Mouse (Mus musculus) small intestine, adult 2 months (tissue): ENCODE results near the gene Tfeb. TPM values are rescaled to one million over a fixed set of nuclear protein-coding genes. Genes with fewer than 3 reads are reported as not detected.

Experiments used
- H3K27ac ChIP-seq: fragments of 200-500 bp; 2 replicates; pipeline ENCODE4 v1.5.1; 2012; ENCODE audit warnings: low read depth, low read length, control low read depth, inconsistent platforms; ENCODE audit not compliant: insufficient read depth
- H3K27me3 ChIP-seq: fragments of 200-500 bp; 2 replicates; pipeline ENCODE4 v1.6.1; 2012; ENCODE audit warnings: mild to moderate bottlenecking, moderate library complexity, low read length, inconsistent platforms; ENCODE audit not compliant: control insufficient read depth, insufficient read depth
- H3K36me3 ChIP-seq: fragments of 200-500 bp; 2 replicates; pipeline ENCODE4 v1.6.1; 2012; ENCODE audit warnings: mild to moderate bottlenecking, low read length, control low read depth, inconsistent platforms; ENCODE audit not compliant: control insufficient read depth, insufficient read depth
- H3K4me1 ChIP-seq: fragments of 200-500 bp; 2 replicates; pipeline ENCODE4 v1.6.1; 2012; ENCODE audit warnings: low read length, inconsistent platforms, mixed read lengths; ENCODE audit not compliant: control insufficient read depth, insufficient read depth, insufficient read length
- H3K4me3 ChIP-seq: fragments of 200-500 bp; 2 replicates; pipeline ENCODE4 v1.5.1; 2012; ENCODE audit warnings: low read depth, mild to moderate bottlenecking, control low read depth, inconsistent platforms, low read length, moderate library complexity
- CTCF ChIP-seq: fragments of 200-500 bp; IDR thresholded peaks from 2 replicates; pipeline ENCODE4 v1.5.1; 2012; ENCODE audit warnings: low read depth, mild to moderate bottlenecking, control low read depth, inconsistent platforms, low read length, moderate library complexity, mixed read lengths; ENCODE audit not compliant: insufficient replicate concordance, insufficient read length; ENCODE audit errors: extremely low read depth
- POLR2A ChIP-seq: fragments of 200-500 bp; IDR thresholded peaks from 2 replicates; pipeline ENCODE4 v1.6.1; 2012; ENCODE audit warnings: low read depth, mild to moderate bottlenecking, control low read depth, inconsistent platforms, low read length, moderate library complexity
- WGBS: fragments of 180-500 bp; shearing (Covaris S2); methylation state at CpG from one replicate; pipeline ENCODE4 v1.1.7; 2018; 5-methylcytosine and 5-hydroxymethylcytosine counted together
- polyA plus RNA-seq: library from polyadenylated mRNA; depleted of rRNA; stranded (reverse); fragments of >200 nt; gene quantifications from 2 replicates; pipeline ENCODE4 v1.2.3, GENCODE M21; 2012

Gene Tfeb
- polyA plus RNA-seq, 1 experiment = 60.3 TPM

GRCm38 (mm10) chr17:47702548-47703345 is 34.1 kb upstream of the Tfeb start:
- Histone ChIP-seq H3K27me3 (no peaks in the 10 kb centered on the region), H3K36me3 (peaks cover 4% of the 10 kb centered on the region; the same call in 1 of the 2 replicates), H3K4me3 (no peak overlapping the region), H3K27ac (no peak overlapping the region), H3K4me1 (peaks cover 1% of the 10 kb centered on the region; the same call in 1 of the 2 replicates)
- TF ChIP-seq CTCF = no peak
- no peak for TF ChIP-seq POLR2A
- 79% methylated on average over 28 of the region's 28 CpGs for WGBS

DNA sequence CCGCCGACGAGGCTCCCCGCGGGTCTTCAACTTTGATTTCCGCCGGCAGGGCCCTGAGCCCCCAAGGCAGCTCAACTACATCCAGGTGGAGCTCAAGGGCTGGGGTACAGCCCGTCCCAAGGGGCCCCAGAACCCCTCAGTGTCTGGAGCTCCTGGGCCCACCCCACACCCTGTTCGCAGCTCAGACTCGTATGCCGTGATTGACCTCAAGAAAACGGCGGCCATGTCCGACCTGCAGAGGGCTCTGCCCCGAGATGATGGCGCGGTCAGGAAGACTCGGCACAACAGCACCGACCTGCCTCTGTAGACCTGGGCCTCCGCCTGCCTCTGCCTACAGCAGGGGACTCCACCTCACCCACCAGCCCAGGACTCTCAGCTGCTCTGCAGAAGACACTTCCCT is 33.3 kb upstream of the Tfeb start:
- WGBS = 74% methylated on average over 20 of the region's 20 CpGs

DNA sequence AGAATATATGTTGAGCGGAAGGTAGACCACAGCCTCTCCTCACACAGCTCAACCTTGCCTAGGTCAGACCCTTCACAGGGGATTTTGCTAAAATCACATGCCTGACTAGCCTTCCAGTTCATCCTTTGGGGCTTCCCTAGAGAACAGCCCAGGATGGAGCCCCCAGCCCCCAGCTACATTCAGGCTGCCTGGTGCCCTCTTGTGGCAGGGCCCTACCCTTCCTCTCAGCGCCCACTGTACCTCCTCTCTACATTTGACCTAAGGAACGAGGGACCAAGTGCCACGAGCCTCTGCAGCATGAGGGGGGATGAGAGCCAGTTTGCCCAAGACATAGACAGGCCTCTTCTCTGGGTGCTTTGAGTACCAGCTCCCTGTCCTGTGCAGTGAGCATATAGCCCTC is 32.1 kb upstream of the Tfeb start:
- Histone ChIP-seq H3K4me1 (peaks cover 7% of the 10 kb centered on the region; the same call in 1 of the 2 replicates), H3K4me3 (no peak overlapping the region), H3K27me3 (no peaks in the 10 kb centered on the region), H3K27ac (no peak overlapping the region), H3K36me3 (peaks cover 2% of the 10 kb centered on the region; the same call in 1 of the 2 replicates)
- WGBS = 90% methylated on average over 4 of the region's 4 CpGs
- TF ChIP-seq CTCF = no peak
- no peak for TF ChIP-seq POLR2A

More for the DNA sequence above, 33.3 kb upstream of the Tfeb start:
- Histone ChIP-seq H3K36me3 (peaks cover 4% of the 10 kb centered on the region; the same call in 1 of the 2 replicates), H3K4me1 (peaks cover 7% of the 10 kb centered on the region; the same call in 1 of the 2 replicates), H3K4me3 (no peak overlapping the region), H3K27me3 (no peaks in the 10 kb centered on the region), H3K27ac (no peak overlapping the region)
- no peak for TF ChIP-seq POLR2A

DNA sequence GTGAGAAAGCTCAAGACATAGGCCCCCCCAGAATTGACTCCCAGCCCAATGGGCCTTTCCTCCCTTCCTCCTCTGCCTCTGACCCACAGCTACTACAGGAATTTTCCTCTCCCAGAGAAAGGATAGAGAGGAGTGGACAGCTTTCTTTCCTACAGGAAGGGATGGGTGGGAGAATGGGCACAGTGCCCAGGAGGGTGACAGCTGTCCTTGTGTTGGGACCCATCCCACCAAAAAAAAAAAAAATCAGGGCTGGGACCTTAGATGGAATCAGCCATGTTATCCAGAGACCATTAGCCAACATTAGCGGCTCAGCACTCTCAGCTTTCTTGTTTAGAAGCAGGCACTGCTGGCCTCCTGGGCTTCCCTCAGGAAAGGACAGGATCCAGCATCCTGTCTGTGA is 30.6 kb upstream of the Tfeb start:
- no peaks in the 10 kb centered on the region for H3K27me3 ChIP-seq
- peaks cover 2% of the 10 kb centered on the region; the same call in 1 of the 2 replicates for H3K36me3 ChIP-seq
- H3K4me1 ChIP-seq = peaks cover 10% of the 10 kb centered on the region; the same call in 1 of the 2 replicates
- 88% methylated on average over 1 of the region's 1 CpGs for WGBS
- no peak overlapping the region for H3K4me3 ChIP-seq
- H3K27ac ChIP-seq = no peak overlapping the region
- TF ChIP-seq POLR2A (no peak), CTCF (no peak)

- Histone ChIP-seq H3K27me3 (no peaks in the 10 kb centered on the region), H3K27ac (no peak overlapping the region), H3K4me1 (peaks cover 13% of the 10 kb centered on the region; the same call in 1 of the 2 replicates), H3K4me3 (no peak overlapping the region), H3K36me3 (no peaks in the 10 kb centered on the region)
- WGBS = 74% methylated on average over 3 of the region's 3 CpGs
- TF ChIP-seq POLR2A = no peak
- TF ChIP-seq CTCF = no peak
These were observed 28.9 kb upstream of the Tfeb start for GRCm38 (mm10) chr17:47707961-47708360.

DNA sequence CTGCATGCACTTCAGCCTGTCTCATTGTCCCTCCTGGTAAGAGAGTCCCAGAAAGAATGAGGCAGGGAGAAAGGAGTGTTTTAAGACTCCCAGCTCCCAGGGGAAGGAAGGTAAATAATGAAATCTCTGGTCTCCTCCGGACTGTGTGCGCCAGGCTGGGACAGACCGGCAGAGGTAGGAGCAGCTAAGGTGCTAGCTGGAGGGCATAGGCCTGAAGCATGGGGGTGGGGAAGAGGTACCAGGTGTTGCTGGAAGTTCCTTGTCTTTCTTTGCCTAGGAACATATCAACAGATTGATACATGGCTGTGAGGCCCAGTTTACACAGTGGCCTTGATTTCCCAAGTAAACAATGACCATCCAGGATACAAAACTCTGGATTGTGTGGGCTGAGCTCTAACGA is 27.9 kb upstream of the Tfeb start:
- H3K4me3 ChIP-seq = no peak overlapping the region
- WGBS = 42% methylated on average over 4 of the region's 4 CpGs
- H3K4me1 ChIP-seq = peaks cover 13% of the 10 kb centered on the region; the same call in 1 of the 2 replicates
- H3K27ac ChIP-seq = no peak overlapping the region
- no peaks in the 10 kb centered on the region for H3K27me3 ChIP-seq
- no peaks in the 10 kb centered on the region for H3K36me3 ChIP-seq
- TF ChIP-seq POLR2A = no peak
- no peak for TF ChIP-seq CTCF

DNA sequence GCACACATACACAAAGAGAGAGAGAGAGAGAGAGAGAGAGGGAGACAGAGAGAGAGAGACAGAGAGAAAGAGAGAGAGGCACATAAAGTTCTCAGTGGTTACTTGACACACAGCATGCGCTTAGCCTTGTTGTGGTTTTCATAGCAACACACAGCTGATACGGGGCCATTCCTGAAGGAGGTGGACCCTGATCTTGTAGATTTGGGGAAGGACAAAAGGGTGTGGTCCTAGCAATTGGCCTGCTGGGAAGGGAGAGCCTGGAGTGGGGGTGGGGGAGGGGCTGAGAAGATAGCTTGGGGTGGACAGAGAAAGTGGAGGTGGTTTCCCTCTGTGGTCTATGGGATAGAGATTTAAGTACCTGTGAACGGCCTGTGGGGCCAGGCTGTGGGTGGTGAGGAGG is 26.8 kb upstream of the Tfeb start:
- no peaks in the 10 kb centered on the region for H3K27me3 ChIP-seq
- WGBS = 49% methylated on average over 3 of the region's 3 CpGs
- no peak overlapping the region for H3K27ac ChIP-seq
- no peaks in the 10 kb centered on the region for H3K36me3 ChIP-seq
- no peak for TF ChIP-seq POLR2A
- no peak for TF ChIP-seq CTCF
- H3K4me3 ChIP-seq = no peak overlapping the region
- H3K4me1 ChIP-seq = peaks cover 13% of the 10 kb centered on the region; the same call in 1 of the 2 replicates
